ENCODE assay signal across 13 mouse cellular contexts in genomic region chr3:126570628-126571027, GRCm38 (mm10).
"Had no signal": no experiment of that assay in that cellular context is flagged by ENCODE, and none has a peak within 500 bp of the region (broad histone marks: within the 10 kb centered on the region; RNA-seq: fewer than 3 reads in every experiment).

No protein-coding gene starts in this region.

- H3K36me3 ChIP-seq: limb, embryonic 13.5 days; midbrain, embryonic 10.5 days; neural tube, embryonic 12.5 days had no signal

- H3K4me2 ChIP-seq: limb, embryonic 13.5 days; neural tube, embryonic 12.5 days had no signal

- H3K4me1 ChIP-seq: limb, embryonic 13.5 days; midbrain, embryonic 10.5 days; neural tube, embryonic 12.5 days had no signal

- H3K4me3 ChIP-seq: limb, embryonic 13.5 days; midbrain, embryonic 10.5 days; neural tube, embryonic 12.5 days had no signal

- H3K27me3 ChIP-seq: limb, embryonic 13.5 days; neural tube, embryonic 12.5 days had no signal

- DNase-seq: kidney, postnatal 36 days; layer of hippocampus, adult 9-11 months; layer of hippocampus, postnatal 36 days; left cerebral cortex, postnatal 4 days; lung, adult 18-20 months; lung, postnatal 36 days; midbrain, embryonic 14.5 days; thymus, postnatal 14 days had no signal

- H3K27ac ChIP-seq: limb, embryonic 13.5 days; liver, embryonic 14.5 days; midbrain, embryonic 10.5 days; neural tube, embryonic 12.5 days; stomach, postnatal 0 days had no signal
